Mouse (Mus musculus): ENCODE measurements around the gene Olfr357. TPM values are rescaled to one million over a fixed set of nuclear protein-coding genes. Genes with fewer than 3 reads are reported as not detected.

The Olfr357 gene
- not detected for total RNA-seq (2021)
- long read RNA-seq, experiment 1, result 0 reads
- long read RNA-seq, experiment 2, result 0 reads

DNA sequence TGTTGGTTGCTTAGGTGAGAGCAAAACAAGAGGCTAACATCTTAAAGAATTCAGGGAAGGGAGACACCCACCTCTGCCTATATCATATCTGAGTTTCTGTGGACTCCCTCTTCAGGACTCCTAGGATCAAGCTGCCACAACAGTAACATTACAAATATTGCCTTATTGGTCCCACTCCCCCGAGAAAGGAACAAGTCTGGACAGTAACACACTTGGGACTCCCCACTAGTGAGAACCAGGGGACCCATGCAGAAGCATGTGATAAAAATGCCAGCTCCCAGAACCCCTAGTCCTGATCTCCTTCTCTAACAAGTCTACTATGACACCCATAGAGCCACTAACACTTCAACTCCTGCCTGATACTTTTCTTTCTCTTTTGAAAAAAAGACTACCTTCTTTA, at the start of gene Olfr357:
Gene Olfr357, plus strand, starts transcription at position 301 of the 400 bp plus-strand sequence.
- no peak for DNase-seq

- DNase-seq, result no peak
These were observed 3.4 kb downstream of the Olfr357 start for GRCm38 (mm10) chr2:36997030-36997429.

DNA sequence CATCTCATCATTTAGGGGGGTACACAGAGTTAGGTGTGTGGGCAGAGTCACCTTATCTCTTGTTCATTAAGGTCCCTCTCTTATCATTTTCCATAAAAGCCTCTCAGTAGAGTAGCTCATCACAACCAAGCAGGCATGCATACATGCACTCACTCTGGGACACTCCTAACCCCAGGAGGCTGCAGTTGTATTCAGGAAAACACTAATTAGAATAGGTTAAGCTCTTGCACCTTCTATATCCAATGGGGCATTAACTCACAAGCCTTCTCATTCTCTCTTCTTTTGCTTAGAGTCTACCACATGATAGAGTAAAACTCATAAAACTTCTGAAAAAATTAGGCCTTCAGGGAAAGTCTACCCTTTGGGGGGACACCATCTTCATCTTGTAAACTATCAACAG, 15.6 kb downstream of the Olfr357 start, which contains the start of gene Olfr358:
Gene Olfr358, minus strand, starts transcription at position 101 of the 400 bp plus-strand sequence.
- no peak for DNase-seq

Other genes starting within 250 kb of the Olfr357 start
- not detected for gene Olfr348, start 209.6 kb upstream of the Olfr357 start, total RNA-seq (2021)
- gene Olfr50, start 203.3 kb upstream of the Olfr357 start, total RNA-seq (2021), result not detected
- gene Olfr3, start 176.8 kb upstream of the Olfr357 start, total RNA-seq (2021), result not detected
- gene Olfr350, start 147.5 kb upstream of the Olfr357 start, total RNA-seq (2021), result not detected
- not detected for gene Olfr351, start 131.2 kb upstream of the Olfr357 start, total RNA-seq (2021)
- gene Olfr352, start 125.4 kb upstream of the Olfr357 start, total RNA-seq (2021), result not detected
- gene Olfr353, start 100.9 kb upstream of the Olfr357 start, total RNA-seq (2021), result not detected
- not detected for gene Olfr354, start 88.1 kb upstream of the Olfr357 start, total RNA-seq (2021)
- not detected for gene Olfr355, start 64.9 kb upstream of the Olfr357 start, total RNA-seq (2021)
- gene Olfr356, start 56.7 kb upstream of the Olfr357 start, total RNA-seq (2021), result not detected
- gene Olfr358, start 15.5 kb downstream of the Olfr357 start, total RNA-seq (2021), result not detected
- gene Olfr360, start 71.9 kb downstream of the Olfr357 start, total RNA-seq (2021), result not detected
- not detected for gene Olfr361, start 95.5 kb downstream of the Olfr357 start, total RNA-seq (2021)
- not detected for gene Olfr362, start 124.1 kb downstream of the Olfr357 start, total RNA-seq (2021)
- gene Olfr364-ps1, start 145.5 kb downstream of the Olfr357 start, total RNA-seq (2021), result not detected
- gene Olfr365, start 194.4 kb downstream of the Olfr357 start, total RNA-seq (2021), result not detected
- not detected for gene Olfr366, start 217.7 kb downstream of the Olfr357 start, total RNA-seq (2021)

Measured in heart, adult 18-20 months (tissue).